Mouse (Mus musculus): ENCODE measurements around the gene Casq2. TPM values are rescaled to one million over a fixed set of nuclear protein-coding genes. Genes with fewer than 3 reads are reported as not detected.

Gene Casq2
- polyA plus RNA-seq, 1 experiment from 2014 or later, result 7.0 TPM

DNA sequence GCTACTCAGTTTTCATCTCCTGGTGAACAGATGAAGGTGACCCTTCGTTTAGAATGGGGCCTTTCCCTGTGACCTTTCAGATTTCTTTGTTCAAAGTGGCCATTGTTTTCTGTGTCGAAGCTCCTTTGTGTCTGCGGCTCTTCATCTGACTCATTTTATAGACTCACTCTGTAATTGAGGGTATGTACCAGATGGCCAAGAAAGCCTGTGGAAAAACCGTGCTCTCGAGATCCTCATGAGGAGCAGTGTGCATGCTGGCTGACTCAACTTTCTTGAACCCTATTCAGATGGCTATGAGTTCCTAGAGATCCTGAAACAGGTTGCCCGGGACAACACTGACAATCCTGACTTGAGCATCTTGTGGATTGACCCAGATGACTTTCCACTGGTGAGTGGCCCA lies 55.7 kb downstream of the Casq2 start:
- no peak overlapping the region for H3K4me3 ChIP-seq (ENCODE audit: low read depth, low read length)
- no peak overlapping the region for H3K9ac ChIP-seq (replicated peaks; ENCODE audit: low read depth)
- TF ChIP-seq CTCF (IDR thresholded peaks at IDR 0.05), result no peak
- TF ChIP-seq EP300 (IDR thresholded peaks at IDR 0.05), result no peak
- no peak for ATAC-seq
- 73% methylated on average over 6 of the region's 6 CpGs for WGBS
- H3K4me1 ChIP-seq (ENCODE audit: insufficient read depth, low read depth, low read length), result no peaks in the 10 kb centered on the region
- no peak for DNase-seq (ENCODE audit: low spot score)
- H3K9me3 ChIP-seq (ENCODE audit: low read length), result no peaks in the 10 kb centered on the region
- H3K27me3 ChIP-seq (replicated peaks; ENCODE audit: insufficient read depth, low read length), result no peaks in the 10 kb centered on the region
- no peaks in the 10 kb centered on the region for H3K36me3 ChIP-seq (ENCODE audit: insufficient read depth, low read length)
- no peak overlapping the region for H3K4me2 ChIP-seq (replicated peaks; ENCODE audit: low read depth, low read length)
- H3K27ac ChIP-seq (ENCODE audit: low read length), result no peak overlapping the region

DNA sequence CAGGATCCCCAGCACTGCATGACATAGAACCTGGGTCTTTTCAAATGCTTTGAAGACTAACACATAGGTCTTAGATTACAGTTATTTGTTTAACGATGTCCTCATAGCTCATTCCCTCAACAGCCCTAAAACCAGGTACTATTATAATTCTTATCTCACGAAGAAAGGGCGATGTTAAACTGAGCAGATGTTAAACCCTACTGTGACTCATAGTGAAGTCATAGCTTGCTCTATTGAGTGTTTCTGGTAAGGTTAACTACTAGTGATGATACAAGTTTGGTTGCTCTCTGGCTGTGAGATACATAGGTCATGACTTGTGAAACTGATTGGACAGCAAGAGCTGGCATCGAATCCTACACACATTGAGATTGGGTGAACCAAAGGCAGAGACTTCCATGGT lies 56.7 kb downstream of the Casq2 start:
- H3K27me3 ChIP-seq (replicated peaks; ENCODE audit: insufficient read depth, low read length), result no peaks in the 10 kb centered on the region
- no peak for ATAC-seq
- no peak overlapping the region for H3K27ac ChIP-seq (ENCODE audit: low read length)
- WGBS, result 90% methylated on average over 4 of the region's 4 CpGs
- no peak for TF ChIP-seq EP300 (IDR thresholded peaks at IDR 0.05)
- TF ChIP-seq CTCF (IDR thresholded peaks at IDR 0.05), result no peak
- no peak for DNase-seq (ENCODE audit: low spot score)
- H3K4me1 ChIP-seq (ENCODE audit: insufficient read depth, low read depth, low read length), result no peaks in the 10 kb centered on the region; the same call in 1 of the 2 replicates
- H3K9me3 ChIP-seq (ENCODE audit: low read length), result no peaks in the 10 kb centered on the region
- no peak overlapping the region for H3K9ac ChIP-seq (replicated peaks; ENCODE audit: low read depth)
- H3K4me3 ChIP-seq (ENCODE audit: low read depth, low read length), result no peak overlapping the region
- no peaks in the 10 kb centered on the region for H3K36me3 ChIP-seq (ENCODE audit: insufficient read depth, low read length)
- no peak overlapping the region for H3K4me2 ChIP-seq (replicated peaks; ENCODE audit: low read depth, low read length)

DNA sequence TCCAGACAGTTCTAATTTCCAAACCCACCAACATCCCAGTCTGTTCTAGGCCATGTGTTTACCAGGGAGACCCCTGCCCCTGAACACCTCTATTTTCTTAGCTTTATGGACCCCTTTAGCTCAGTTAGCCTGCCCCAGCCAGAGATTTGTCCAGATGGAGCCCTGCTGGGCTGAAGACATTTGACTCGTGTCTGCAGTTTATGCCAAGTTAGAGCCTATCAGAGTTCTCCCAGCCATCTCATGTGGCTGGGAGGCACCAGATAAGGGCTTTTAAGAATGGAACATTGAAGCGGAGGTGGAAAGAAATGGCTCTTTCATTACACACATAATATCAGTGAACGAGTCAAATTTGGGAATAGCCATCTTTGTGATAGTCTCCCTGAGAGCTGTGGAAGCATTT lies 57.3 kb downstream of the Casq2 start:
- H3K36me3 ChIP-seq (ENCODE audit: insufficient read depth, low read length), result no peaks in the 10 kb centered on the region
- TF ChIP-seq CTCF (IDR thresholded peaks at IDR 0.05) (no peak), EP300 (IDR thresholded peaks at IDR 0.05) (no peak)
- H3K27me3 ChIP-seq (replicated peaks; ENCODE audit: insufficient read depth, low read length), result no peaks in the 10 kb centered on the region
- no peak for ATAC-seq
- 78% methylated on average over 3 of the region's 3 CpGs for WGBS
- no peak overlapping the region for H3K27ac ChIP-seq (ENCODE audit: low read length)
- no peak for DNase-seq (ENCODE audit: low spot score)
- H3K4me2 ChIP-seq (replicated peaks; ENCODE audit: low read depth, low read length), result no peak overlapping the region
- H3K4me3 ChIP-seq (ENCODE audit: low read depth, low read length), result no peak overlapping the region
- no peak overlapping the region for H3K9ac ChIP-seq (replicated peaks; ENCODE audit: low read depth)
- no peaks in the 10 kb centered on the region; the same call in 1 of the 2 replicates for H3K4me1 ChIP-seq (ENCODE audit: insufficient read depth, low read depth, low read length)
- no peaks in the 10 kb centered on the region for H3K9me3 ChIP-seq (ENCODE audit: low read length)

DNA sequence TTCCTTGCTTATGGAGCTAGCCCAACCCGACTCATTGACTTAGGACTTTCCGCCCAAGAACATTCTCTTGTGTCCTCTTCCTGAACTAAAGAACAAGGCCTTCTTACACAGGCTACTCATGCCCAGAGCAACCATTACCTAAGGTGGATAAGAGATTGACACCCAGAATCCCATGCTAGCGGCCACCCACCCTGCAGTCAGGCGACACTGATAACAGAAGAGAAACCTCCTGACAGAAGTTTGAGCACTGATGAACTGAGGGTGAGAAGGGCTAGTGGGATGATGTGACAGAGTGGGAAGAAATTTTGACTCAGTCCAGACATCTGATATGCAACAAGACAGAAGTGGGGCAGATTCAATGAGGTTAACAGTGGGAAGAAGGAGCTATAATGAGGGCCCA lies 58.2 kb downstream of the Casq2 start:
- H3K27me3 ChIP-seq (replicated peaks; ENCODE audit: insufficient read depth, low read length), result no peaks in the 10 kb centered on the region
- no peak overlapping the region for H3K4me3 ChIP-seq (ENCODE audit: low read depth, low read length)
- no peaks in the 10 kb centered on the region; the same call in 1 of the 2 replicates for H3K4me1 ChIP-seq (ENCODE audit: insufficient read depth, low read depth, low read length)
- H3K36me3 ChIP-seq (ENCODE audit: insufficient read depth, low read length), result no peaks in the 10 kb centered on the region
- no peaks in the 10 kb centered on the region for H3K9me3 ChIP-seq (ENCODE audit: low read length)
- ATAC-seq, result no peak
- H3K9ac ChIP-seq (replicated peaks; ENCODE audit: low read depth), result no peak overlapping the region
- no peak for TF ChIP-seq CTCF (IDR thresholded peaks at IDR 0.05)
- no peak for TF ChIP-seq EP300 (IDR thresholded peaks at IDR 0.05)
- no peak for DNase-seq (ENCODE audit: low spot score)
- no peak overlapping the region for H3K27ac ChIP-seq (ENCODE audit: low read length)
- WGBS, result 95% methylated on average over 4 of the region's 4 CpGs
- H3K4me2 ChIP-seq (replicated peaks; ENCODE audit: low read depth, low read length), result no peak overlapping the region

DNA sequence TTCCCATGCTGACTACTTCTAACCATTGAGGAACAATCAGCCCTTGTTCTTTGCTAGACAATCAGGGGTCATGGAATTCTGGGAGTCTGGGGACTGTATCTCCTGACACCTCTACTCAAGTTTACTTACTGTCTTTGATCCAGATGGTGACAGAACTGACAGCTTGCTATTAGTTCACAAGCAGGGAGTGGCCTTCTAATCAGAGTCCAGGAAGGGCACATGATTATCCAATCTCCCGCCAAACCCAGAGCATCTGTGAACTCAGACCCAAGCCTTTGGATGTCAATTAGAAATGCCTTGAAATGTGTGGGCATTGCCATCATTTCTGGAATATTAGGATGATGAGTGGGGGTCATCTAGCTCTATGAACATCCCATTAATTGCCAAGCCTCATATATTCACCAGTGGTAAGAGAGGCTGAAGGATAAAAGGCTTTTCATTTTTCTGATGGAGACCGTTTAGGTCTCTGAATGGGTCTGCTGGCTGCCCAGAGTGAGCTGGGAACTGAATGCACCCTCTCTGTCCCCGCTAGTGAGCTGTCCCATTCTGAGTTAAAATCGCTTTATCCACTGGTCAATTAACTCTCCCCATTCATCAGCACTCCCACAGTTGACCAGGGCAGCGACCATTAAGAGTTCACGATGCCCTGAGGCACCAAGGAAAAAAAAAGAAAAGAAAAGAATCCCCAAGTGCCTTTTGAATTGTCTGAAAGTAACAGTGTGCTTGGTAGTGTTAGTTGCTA lies 59.6 kb downstream of the Casq2 start:
- 73% methylated on average over 6 of the region's 6 CpGs for WGBS
- TF ChIP-seq EP300 (IDR thresholded peaks at IDR 0.05) (no peak), CTCF (IDR thresholded peaks at IDR 0.05) (no peak)
- Histone ChIP-seq H3K4me1 (ENCODE audit: insufficient read depth, low read depth, low read length) (no peaks in the 10 kb centered on the region; the same call in 1 of the 2 replicates), H3K36me3 (ENCODE audit: insufficient read depth, low read length) (no peaks in the 10 kb centered on the region), H3K9me3 (ENCODE audit: low read length) (no peaks in the 10 kb centered on the region), H3K9ac (replicated peaks; ENCODE audit: low read depth) (no peak overlapping the region), H3K4me2 (replicated peaks; ENCODE audit: low read depth, low read length) (no peak overlapping the region), H3K4me3 (ENCODE audit: low read depth, low read length) (no peak overlapping the region), H3K27me3 (replicated peaks; ENCODE audit: insufficient read depth, low read length) (no peaks in the 10 kb centered on the region), H3K27ac (ENCODE audit: low read length) (no peak overlapping the region)
- DNase-seq (ENCODE audit: low spot score) (no peak), ATAC-seq (no peak)

DNA sequence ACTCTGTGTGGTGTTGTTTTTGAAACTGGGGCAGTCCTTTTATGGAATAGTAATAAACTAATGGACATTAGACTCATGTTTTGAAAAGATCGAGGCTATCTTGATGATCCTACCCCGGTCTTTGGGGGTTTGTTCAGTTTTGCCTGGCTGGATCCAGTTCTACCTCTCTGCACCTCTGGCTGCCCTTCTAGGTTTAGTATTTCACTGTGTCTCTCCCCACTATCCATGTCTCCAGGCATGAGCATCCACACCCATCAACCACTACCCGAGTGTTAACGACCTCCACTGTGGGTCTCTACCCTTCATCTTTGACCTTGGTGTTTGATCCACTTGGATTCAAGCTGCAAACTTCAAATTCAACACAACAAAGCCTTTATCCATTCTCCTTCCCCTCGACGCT lies 60.2 kb downstream of the Casq2 start:
- no peak overlapping the region for H3K4me3 ChIP-seq (ENCODE audit: low read depth, low read length)
- H3K27me3 ChIP-seq (replicated peaks; ENCODE audit: insufficient read depth, low read length), result no peaks in the 10 kb centered on the region
- no peaks in the 10 kb centered on the region; the same call in 1 of the 2 replicates for H3K4me1 ChIP-seq (ENCODE audit: insufficient read depth, low read depth, low read length)
- whole genome bisulfite sequencing, result 87% methylated on average over 6 of the region's 6 CpGs
- no peaks in the 10 kb centered on the region for H3K9me3 ChIP-seq (ENCODE audit: low read length)
- TF ChIP-seq EP300 (IDR thresholded peaks at IDR 0.05) (no peak), CTCF (IDR thresholded peaks at IDR 0.05) (no peak)
- no peaks in the 10 kb centered on the region for H3K36me3 ChIP-seq (ENCODE audit: insufficient read depth, low read length)
- no peak for ATAC-seq
- no peak overlapping the region for H3K9ac ChIP-seq (replicated peaks; ENCODE audit: low read depth)
- no peak overlapping the region for H3K27ac ChIP-seq (ENCODE audit: low read length)
- H3K4me2 ChIP-seq (replicated peaks; ENCODE audit: low read depth, low read length), result no peak overlapping the region
- DNase-seq (ENCODE audit: low spot score), result no peak
